Mouse (Mus musculus) hindbrain, embryonic 14.5 days (tissue): Measurements from ENCODE around the gene Gpam. TPM values are rescaled to one million over a fixed set of nuclear protein-coding genes. Genes with fewer than 3 reads are reported as not detected.

Experiments used
- ATAC-seq: fragments of 200-750 bp; cut with Nextera tagmentation; 2 replicates; pipeline ENCODE4 v1.8.0; 2017; ENCODE audit warnings: moderate number of reproducible peaks, mild to moderate bottlenecking, moderate TSS enrichment, moderate library complexity; ENCODE audit not compliant: low FRiP score
- DNase-seq: peaks from one replicate; pipeline ENCODE4 v3.0.0-alpha.2; 2015; ENCODE audit warnings: low spot score
- H3K27ac ChIP-seq: fragments of 300-500 bp; sonication (generic); 2 replicates; pipeline ENCODE4 v1.5.1; 2014; ENCODE audit warnings: mild to moderate bottlenecking, moderate library complexity
- H3K27me3 ChIP-seq: fragments of 300-500 bp; sonication (generic); 2 replicates; pipeline ENCODE4 v1.6.1; 2014; ENCODE audit warnings: mild to moderate bottlenecking, low read length, mixed read lengths; ENCODE audit not compliant: control insufficient read depth, insufficient read depth
- H3K36me3 ChIP-seq: fragments of 300-500 bp; sonication (generic); replicated peaks from 2 replicates; pipeline ENCODE4 v1.6.1; 2014; ENCODE audit not compliant: control insufficient read depth, insufficient read depth
- H3K4me1 ChIP-seq: fragments of 300-500 bp; sonication (generic); replicated peaks from 2 replicates; pipeline ENCODE4 v1.6.1; 2014; ENCODE audit warnings: antibody characterized with exemption, low read length, mixed read lengths; ENCODE audit not compliant: control insufficient read depth, insufficient read depth
- H3K4me2 ChIP-seq: fragments of 300-500 bp; sonication (generic); replicated peaks from 2 replicates; pipeline ENCODE4 v1.6.1; 2014; ENCODE audit warnings: mild to moderate bottlenecking, moderate library complexity
- H3K4me3 ChIP-seq: fragments of 300-500 bp; sonication (generic); replicated peaks from 2 replicates; pipeline ENCODE4 v1.5.1; 2014; ENCODE audit warnings: mild to moderate bottlenecking, low read length
- H3K9ac ChIP-seq: fragments of 300-500 bp; sonication (generic); 2 replicates; pipeline ENCODE4 v1.6.1; 2014
- H3K9me3 ChIP-seq: fragments of 300-500 bp; sonication (generic); 2 replicates; pipeline ENCODE4 v1.6.1; 2016; ENCODE audit warnings: low read length; ENCODE audit not compliant: control insufficient read depth
- WGBS: fragments of 180-500 bp; shearing (Covaris S2); extraction: QIAGEN DNeasy Blood & Tissue Kit; methylation state at CpG from one replicate; pipeline ENCODE4 v1.1.7; 2014; 5-methylcytosine and 5-hydroxymethylcytosine counted together
- polyA plus RNA-seq: library from polyadenylated mRNA; unstranded; fragments of >200 nt; fragmentation: Nextera tagmentation; extraction: Ambion mirVana; gene quantifications from 2 replicates; pipeline ENCODE4 v1.2.1, GENCODE M21; 2014

Gpam gene
- polyA plus RNA-seq, 1 experiment from 2014 or later: 26.8 TPM

DNA sequence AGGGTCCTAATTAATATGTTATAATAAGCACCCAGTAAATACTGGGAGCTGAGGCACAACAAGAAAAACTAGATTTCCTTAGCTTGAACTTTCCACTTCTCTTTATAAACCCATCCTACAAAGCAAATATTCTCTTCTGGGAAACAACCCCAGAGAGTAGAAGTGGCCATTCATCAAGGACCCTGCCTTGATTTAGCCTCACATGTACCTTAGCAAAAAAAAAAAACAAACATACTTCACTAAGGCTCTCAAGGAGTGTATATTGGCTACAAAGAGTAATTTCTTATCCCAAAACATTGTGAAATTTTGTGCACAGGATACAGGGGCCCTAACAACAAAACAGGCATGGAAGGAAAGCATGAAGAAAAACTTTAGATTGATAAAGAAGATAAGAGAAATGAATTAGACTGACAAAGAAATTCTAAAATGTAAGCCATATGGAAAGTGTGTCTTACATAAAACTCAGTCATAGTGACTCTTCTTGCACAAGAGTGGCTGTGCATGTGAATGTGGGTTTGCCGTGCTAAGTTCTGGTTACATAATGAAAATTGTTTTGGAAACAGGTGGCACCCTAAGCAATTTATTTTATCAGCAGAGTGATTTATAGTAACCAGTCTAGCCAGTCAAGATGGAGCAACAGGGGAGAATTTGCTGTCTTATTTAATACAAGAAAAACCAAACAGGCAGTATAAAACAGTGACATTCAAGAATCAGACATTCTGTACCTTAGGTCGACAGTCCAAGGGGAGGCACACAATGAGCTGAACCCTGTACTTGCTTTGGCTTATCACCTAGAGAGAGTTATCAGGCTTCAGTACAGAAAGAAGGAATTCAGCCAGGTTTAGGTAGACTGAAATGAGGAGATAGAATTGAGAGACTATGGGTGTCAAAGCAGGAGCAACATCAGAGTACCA, 26.6 kb downstream of the Gpam start:
- peak overlapping the region; percentile 91 for H3K27ac ChIP-seq
- H3K4me1 ChIP-seq: peaks cover 18% of the 10 kb centered on the region
- H3K9ac ChIP-seq: peak overlapping the region; percentile 83
- ATAC-seq (no peak), DNase-seq (no peak)
- H3K27me3 ChIP-seq: no peaks in the 10 kb centered on the region
- H3K4me2 ChIP-seq: peak overlapping the region; percentile 98
- H3K4me3 ChIP-seq: peak overlapping the region; percentile 94
- whole genome bisulfite sequencing: 86% methylated on average over 2 of the region's 2 CpGs
- no peaks in the 10 kb centered on the region for H3K9me3 ChIP-seq
- peaks cover 8% of the 10 kb centered on the region for H3K36me3 ChIP-seq

DNA sequence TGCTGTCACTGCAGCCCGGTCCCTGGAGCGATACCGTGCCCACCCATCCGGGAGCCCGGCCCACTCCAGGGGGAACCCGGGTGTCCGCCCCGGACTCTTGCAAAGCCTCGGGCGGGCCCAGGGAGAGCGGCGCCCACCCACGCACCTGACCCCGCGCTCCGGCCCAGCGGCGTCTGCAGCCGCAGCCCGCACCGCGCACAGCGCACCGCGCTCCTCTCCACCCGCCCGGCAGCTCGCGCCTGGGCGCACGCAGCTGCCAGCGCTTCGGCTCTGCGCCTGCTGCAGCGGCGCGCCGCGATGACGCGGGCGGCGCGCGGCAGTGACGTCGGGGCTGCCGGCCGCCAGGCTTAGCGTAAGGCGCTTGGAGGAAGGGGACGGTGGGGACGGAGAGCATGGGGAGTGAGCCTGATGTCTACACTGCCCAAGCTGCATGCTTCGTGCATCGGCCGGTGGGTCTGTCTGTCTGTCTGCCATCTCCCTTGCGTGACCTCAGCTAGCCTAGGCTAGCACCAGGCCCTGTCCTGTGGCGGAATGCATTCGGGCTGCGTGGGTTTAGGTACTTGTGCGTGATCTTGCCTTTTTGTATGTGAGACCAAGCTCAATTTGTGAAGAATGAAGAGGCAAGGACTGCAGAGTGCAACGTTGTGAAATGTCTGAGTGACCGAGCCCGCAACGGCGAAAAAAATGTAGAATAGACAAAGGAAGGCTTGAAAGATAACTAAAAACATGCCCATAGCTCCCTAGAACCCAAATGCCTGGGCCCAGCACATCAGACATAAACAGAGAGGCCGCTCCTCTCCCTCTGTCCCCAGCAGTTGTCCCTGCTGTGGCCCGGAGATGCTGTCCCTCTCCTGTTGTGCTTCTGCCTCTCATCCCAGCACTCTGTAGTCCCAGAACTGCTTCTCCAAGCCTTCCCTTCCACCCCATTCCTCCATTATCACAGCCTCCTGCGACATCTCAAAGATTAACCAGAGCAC, 27.6 kb downstream of the Gpam start:
- no peaks in the 10 kb centered on the region for H3K27me3 ChIP-seq
- H3K27ac ChIP-seq: peak overlapping the region; percentile 91
- peak overlapping the region; percentile 94 for H3K4me3 ChIP-seq
- WGBS: under 1% methylated on average over 67 of the region's 69 CpGs
- peaks cover 18% of the 10 kb centered on the region for H3K4me1 ChIP-seq
- peaks cover 14% of the 10 kb centered on the region for H3K36me3 ChIP-seq
- H3K4me2 ChIP-seq: peak overlapping the region; percentile 98
- peak overlapping the region; percentile 83 for H3K9ac ChIP-seq
- peak; percentile 94 for ATAC-seq
- DNase-seq: peak; percentile 97
- H3K9me3 ChIP-seq: no peaks in the 10 kb centered on the region

DNA sequence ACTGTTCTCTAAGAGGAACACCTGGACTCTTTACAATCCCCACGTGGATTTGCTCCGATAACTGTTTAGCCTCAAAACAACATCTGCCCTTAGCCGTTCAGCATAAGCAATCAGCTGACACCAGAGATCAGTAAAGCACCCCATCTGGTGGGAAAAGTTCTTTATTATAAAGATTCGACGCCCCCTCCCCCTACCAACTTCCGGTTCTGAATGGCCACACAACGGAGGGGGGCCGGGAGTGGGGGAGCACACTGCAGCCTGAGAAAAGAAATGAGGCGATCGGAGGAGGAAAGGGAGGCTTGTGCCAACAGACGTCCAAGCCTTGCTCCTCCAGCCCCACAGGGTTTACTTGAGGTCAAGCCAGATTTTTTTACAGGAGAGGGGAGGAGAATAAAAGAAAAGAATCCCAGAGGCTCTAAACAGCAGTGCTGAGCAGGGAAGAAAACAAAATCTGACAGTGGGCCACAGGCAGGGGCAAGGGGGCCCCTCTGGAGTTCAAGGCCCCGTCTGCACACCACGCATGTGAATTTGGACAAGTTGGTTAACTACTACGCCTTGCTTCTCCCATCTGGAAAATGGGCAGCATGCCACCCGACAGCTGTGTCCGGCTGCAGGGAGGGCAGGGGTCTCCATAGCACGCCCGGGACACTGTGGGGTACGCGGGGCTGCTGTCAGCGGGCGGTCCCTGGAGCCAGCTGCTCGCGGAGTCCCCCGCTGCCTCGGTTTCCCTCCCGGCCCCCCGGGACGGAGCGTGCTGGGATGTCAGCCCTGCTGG, 28.4 kb downstream of the Gpam start:
- no peaks in the 10 kb centered on the region for H3K27me3 ChIP-seq
- H3K4me2 ChIP-seq: peak overlapping the region; percentile 98
- WGBS: under 1% methylated on average over 30 of the region's 30 CpGs
- peaks cover 18% of the 10 kb centered on the region for H3K4me1 ChIP-seq
- peak; percentile 61 for ATAC-seq
- H3K9ac ChIP-seq: peak overlapping the region; percentile 83
- H3K9me3 ChIP-seq: no peaks in the 10 kb centered on the region
- H3K4me3 ChIP-seq: peak overlapping the region; percentile 94
- H3K36me3 ChIP-seq: peaks cover 16% of the 10 kb centered on the region
- H3K27ac ChIP-seq: peak overlapping the region; percentile 91
- peak; percentile 57 for DNase-seq

DNA sequence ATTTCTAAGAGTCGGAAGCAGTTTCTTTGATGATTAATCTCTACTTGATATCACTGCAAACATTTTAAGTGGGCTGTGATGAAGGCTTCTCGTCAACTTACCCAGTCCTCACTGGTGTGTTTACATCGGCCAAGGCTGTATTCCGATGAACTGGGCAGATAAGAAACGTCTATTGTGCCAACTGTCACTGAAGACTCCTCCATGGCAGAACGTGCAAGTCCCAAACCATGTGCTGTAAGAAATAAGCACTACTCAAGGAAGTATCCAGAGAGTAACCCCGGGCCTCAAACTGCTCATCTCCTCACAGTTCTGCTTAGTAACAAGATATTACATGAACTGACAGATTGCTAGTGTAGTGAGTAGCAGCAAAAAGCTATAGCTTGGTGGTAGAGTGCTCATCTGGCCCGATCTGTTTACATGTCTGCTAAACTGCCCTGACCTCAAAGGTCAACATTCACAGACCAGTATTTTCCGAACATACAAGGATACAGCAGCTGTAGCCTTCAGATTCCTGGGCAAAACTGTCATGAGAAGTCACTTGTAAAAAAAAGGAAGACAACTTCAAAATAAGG, 29.6 kb downstream of the Gpam start:
- Histone ChIP-seq H3K36me3 (peaks cover 22% of the 10 kb centered on the region), H3K4me3 (no peak overlapping the region), H3K27ac (no peak overlapping the region), H3K9ac (no peak overlapping the region), H3K4me2 (peak overlapping the region; percentile 98; the same call in 1 of the 2 replicates), H3K9me3 (no peaks in the 10 kb centered on the region), H3K27me3 (no peaks in the 10 kb centered on the region), H3K4me1 (peaks cover 18% of the 10 kb centered on the region)
- DNase-seq: no peak
- no peak for ATAC-seq
- 73% methylated on average over 9 of the region's 9 CpGs for WGBS

DNA sequence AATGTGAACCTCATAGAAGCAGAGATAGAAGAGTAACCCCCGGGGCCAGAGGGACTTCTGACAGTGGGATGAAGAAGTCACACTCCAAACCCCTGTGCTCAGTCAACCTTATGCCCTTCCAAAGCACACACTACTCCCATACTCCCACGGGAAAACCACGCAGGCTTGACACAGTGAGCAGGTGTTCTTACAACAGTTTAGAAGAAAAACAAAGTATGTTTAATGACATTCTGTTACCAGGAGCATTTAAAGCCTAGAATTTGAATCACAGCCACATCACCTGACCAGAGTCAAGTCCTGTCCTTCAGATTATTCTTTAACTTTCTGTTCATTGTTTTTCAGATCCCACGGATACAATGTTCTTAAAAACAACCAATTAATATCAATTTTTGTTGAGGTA, 30.4 kb downstream of the Gpam start:
- Histone ChIP-seq H3K9ac (no peak overlapping the region), H3K36me3 (peaks cover 30% of the 10 kb centered on the region), H3K4me1 (peaks cover 18% of the 10 kb centered on the region), H3K27ac (no peak overlapping the region), H3K4me2 (no peak overlapping the region), H3K9me3 (no peaks in the 10 kb centered on the region), H3K4me3 (no peak overlapping the region), H3K27me3 (no peaks in the 10 kb centered on the region)
- DNase-seq (no peak), ATAC-seq (no peak)
- 81% methylated on average over 4 of the region's 4 CpGs for WGBS

DNA sequence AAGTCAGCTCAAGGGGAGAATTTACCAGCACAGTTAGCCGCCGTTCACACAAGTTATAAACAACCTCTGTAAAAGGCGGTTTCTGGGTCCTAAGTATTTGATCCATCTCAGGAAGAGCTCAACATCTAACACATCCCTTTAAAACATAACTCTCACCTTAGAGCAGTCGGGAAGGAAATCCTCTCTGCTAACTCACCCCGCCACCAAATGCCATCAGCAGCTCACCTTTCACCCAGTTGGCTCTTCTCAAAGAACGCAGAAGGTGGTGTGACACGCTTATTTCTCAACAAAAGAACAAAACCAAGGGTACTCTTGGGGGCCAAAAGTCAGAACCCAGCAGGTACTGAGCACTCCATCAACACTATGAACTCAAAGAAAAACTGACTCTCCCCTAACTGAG, 31.5 kb downstream of the Gpam start:
- H3K9ac ChIP-seq: no peak overlapping the region
- no peak overlapping the region for H3K4me3 ChIP-seq
- no peaks in the 10 kb centered on the region for H3K9me3 ChIP-seq
- H3K36me3 ChIP-seq: peaks cover 37% of the 10 kb centered on the region
- ATAC-seq (no peak), DNase-seq (no peak)
- H3K27me3 ChIP-seq: no peaks in the 10 kb centered on the region
- WGBS: 75% methylated on average over 7 of the region's 7 CpGs
- H3K4me1 ChIP-seq: peaks cover 18% of the 10 kb centered on the region
- H3K27ac ChIP-seq: no peak overlapping the region
- H3K4me2 ChIP-seq: no peak overlapping the region

DNA sequence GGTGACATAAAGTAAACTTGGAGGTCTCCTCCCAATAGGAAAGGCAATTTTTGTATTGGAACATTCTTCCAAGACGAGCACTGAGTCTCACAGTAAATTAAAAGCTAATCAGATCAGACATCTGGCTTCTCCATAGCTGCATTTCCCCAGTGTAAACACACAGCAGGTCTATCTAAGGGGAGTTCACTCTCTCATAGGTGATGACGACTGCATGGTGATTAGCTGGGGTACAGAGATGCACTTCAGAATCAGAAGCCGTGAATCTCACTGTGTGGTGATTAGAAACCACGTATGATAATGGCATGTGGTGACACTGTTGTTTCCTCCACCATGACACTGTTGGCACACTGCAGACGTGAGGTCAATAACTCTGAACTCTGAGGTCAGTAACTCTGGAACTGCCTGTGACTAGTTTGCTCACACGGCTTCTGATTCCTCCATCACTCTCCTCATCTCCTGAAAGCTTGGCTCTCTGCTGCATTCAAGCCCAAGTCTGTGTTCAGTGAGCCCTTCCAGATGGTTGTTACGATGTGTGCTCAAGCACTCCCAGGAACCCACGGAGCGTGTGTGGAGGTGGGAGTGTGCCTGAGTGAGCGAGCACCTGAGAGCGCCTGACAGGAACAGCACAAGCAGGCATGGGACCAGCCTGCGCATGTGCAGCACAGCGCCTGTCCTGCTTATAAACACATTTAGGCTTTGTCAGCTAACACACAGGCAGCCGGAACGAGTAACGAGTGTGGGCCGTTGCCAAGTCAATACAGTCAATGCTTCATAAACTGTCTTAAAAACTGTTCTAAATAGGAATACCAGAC, 35.2 kb downstream of the Gpam start:
- 85% methylated on average over 17 of the region's 17 CpGs for WGBS
- ATAC-seq: no peak

DNA sequence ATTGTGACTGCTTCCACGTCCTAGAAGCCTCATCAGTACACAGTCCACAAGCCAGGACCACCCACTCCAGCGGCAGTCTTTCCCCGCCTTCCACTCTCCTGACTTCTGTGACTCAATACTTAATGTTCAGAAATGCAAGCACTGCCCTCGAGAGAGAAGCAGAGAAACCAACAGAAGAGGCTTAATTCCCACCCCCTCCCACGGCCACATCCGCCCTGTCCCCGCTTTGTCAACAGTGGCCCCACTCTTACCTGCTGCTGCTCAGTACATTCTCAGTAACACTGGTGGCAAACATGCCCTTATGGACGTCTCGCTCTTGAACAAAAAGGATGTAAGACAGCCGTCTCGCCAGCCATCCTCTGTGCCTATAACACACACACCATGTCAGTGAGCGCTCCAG, 36.2 kb downstream of the Gpam start:
- Histone ChIP-seq H3K9ac (no peak overlapping the region), H3K4me1 (no peaks in the 10 kb centered on the region), H3K27me3 (no peaks in the 10 kb centered on the region), H3K4me3 (no peak overlapping the region), H3K36me3 (peaks cover 77% of the 10 kb centered on the region), H3K9me3 (no peaks in the 10 kb centered on the region), H3K27ac (no peak overlapping the region), H3K4me2 (no peak overlapping the region)
- DNase-seq (no peak), ATAC-seq (no peak)
- 90% methylated on average over 12 of the region's 12 CpGs for WGBS

More for the DNA sequence above, 35.2 kb downstream of the Gpam start:
- DNase-seq: no peak
- H3K27me3 ChIP-seq: no peaks in the 10 kb centered on the region
- no peaks in the 10 kb centered on the region for H3K9me3 ChIP-seq
- H3K27ac ChIP-seq: no peak overlapping the region
- H3K4me1 ChIP-seq: no peaks in the 10 kb centered on the region
- no peak overlapping the region; the same call in 1 of the 2 replicates for H3K9ac ChIP-seq
- H3K4me2 ChIP-seq: no peak overlapping the region
- peaks cover 72% of the 10 kb centered on the region for H3K36me3 ChIP-seq
- no peak overlapping the region for H3K4me3 ChIP-seq
